Mouse (Mus musculus): ENCODE results near the gene Supt5.

The Supt5 gene

GRCm38 (mm10) chr7:28377190-28378065 is 38.9 kb upstream of the Supt5 start:
- no peak for TF ChIP-seq GATA4 (IDR thresholded peaks at IDR 0.05; ENCODE audit: insufficient replicate concordance, low read length)

- TF ChIP-seq GATA4 (IDR thresholded peaks at IDR 0.05; ENCODE audit: insufficient replicate concordance, low read length): peak; percentile 29; the same call in 1 of the 2 replicates
Observed at GRCm38 (mm10) chr7:28376011-28376771, 37.6 kb upstream of the Supt5 start.

GRCm38 (mm10) chr7:28375176-28375921 is 36.8 kb upstream of the Supt5 start:
- TF ChIP-seq GATA4 (IDR thresholded peaks at IDR 0.05; ENCODE audit: insufficient replicate concordance, low read length): no peak

GRCm38 (mm10) chr7:28374647-28375046 is 36.1 kb upstream of the Supt5 start:
- no peak for TF ChIP-seq GATA4 (IDR thresholded peaks at IDR 0.05; ENCODE audit: insufficient replicate concordance, low read length)

- TF ChIP-seq GATA4 (IDR thresholded peaks at IDR 0.05; ENCODE audit: insufficient replicate concordance, low read length): no peak
Observed at GRCm38 (mm10) chr7:28373891-28374495, 35.4 kb upstream of the Supt5 start.

GRCm38 (mm10) chr7:28373131-28373581 is 34.6 kb upstream of the Supt5 start:
- TF ChIP-seq GATA4 (IDR thresholded peaks at IDR 0.05; ENCODE audit: insufficient replicate concordance, low read length): no peak

DNA sequence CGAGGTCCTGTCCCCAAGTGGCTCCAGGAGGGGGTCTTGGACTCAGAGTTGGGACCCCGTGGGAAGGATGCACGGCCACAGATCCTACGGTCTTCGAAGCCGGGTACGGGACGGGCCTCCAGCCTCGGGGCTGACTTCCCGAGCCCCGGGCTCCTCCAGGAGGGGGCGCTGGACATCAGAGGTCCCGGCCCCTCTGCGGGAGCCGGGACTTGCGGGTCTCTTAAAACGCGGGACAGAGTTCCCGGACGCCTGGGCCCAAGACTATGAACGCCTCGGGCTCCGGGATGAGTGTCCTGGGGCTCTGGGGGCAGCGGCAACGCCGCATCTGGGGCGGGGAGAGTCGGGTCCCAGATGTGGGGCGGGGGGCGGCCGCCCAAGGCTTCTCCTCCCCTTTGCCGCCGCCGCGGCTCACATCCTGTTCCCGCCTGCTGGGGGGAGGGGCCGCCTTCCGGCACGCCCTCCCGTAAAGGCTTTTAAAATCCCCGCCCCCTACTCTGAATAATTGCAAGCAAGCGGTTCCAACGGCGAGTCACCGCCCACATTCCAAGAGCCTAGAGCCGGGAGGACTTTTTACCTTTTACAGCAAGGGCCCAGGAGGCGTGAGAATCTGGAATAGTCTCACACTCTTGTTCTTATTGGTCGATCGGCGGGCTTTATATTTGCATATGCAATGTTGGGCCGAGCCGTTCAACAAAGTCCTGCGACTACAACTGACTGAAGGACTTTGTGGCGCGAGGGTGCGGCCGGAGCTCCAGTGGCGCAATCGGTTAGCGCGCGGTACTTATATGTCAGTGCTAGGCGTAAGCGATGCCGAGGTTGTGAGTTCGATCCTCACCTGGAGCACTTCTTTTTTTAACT is 33.9 kb upstream of the Supt5 start, which contains the start of gene Plekhg2:
Gene Plekhg2 (minus strand): TSS at position 349 of the 858 bp plus-strand sequence.
- no peak; the same call in 1 of the 2 replicates for TF ChIP-seq GATA4 (IDR thresholded peaks at IDR 0.05; ENCODE audit: insufficient replicate concordance, low read length)

- no peak for TF ChIP-seq GATA4 (IDR thresholded peaks at IDR 0.05; ENCODE audit: insufficient replicate concordance, low read length)
Observed at GRCm38 (mm10) chr7:28371514-28371989, 33.0 kb upstream of the Supt5 start.

DNA sequence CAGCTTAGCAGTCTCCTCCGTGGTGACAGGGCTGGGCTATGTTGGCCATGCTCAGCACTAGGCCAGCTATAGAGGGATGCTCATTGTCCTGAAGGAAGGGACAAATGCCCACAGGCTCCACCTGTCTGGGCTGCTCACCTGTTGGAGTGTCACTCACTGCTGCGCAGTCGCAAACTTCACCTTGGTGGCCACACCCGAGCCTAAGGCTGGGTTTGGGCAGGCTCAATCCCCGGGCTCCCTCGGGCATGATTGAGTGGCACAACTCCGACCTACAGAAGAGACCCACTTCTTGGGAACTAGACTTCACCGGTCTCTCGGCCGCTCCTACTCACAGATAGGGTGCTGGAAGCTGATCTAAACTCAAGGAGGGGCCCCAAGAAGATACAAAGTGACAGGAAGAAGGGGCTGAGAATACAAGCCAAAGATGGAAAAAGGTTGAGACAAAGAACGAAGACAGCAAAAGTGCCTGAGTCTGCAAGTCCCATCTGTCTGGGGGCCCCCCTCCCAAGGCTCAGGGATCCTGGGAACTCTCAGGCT is 32.5 kb upstream of the Supt5 start:
- no peak for TF ChIP-seq GATA4 (IDR thresholded peaks at IDR 0.05; ENCODE audit: insufficient replicate concordance, low read length)

- TF ChIP-seq GATA4 (IDR thresholded peaks at IDR 0.05; ENCODE audit: insufficient replicate concordance, low read length): no peak
Observed at GRCm38 (mm10) chr7:28370051-28370450, 31.5 kb upstream of the Supt5 start.

DNA sequence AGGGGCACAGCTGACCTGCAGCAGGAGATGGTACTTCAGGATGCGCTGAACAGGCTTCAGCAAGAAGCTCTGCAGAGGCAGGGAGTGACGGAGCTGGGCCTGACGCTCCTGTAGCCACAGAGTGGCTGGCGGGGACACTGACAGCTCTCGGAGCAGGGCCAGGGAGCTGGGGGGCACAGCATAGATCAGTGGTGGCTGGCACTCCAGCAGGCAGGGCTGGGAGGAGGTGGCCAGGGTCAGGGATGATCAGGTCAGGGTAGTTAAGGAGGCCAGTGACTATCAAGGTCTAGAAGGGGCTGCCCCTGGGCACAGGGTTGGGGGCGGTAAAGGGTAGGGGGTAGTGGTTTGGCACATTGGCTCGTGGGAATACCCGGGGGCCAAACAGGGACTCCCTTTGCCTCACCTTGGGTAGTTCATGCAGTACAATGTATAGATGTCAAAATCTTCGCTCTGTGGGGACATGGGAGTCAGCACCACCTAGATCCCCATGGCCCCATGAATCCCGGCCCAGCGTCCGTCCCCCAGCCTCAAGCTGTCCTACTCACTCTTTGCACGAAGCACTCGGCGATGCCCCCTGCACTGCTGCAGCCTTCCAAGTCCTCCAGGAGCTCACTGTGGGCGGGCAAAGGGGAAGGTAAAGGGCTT is 29.9 kb upstream of the Supt5 start:
- TF ChIP-seq GATA4 (IDR thresholded peaks at IDR 0.05; ENCODE audit: insufficient replicate concordance, low read length): no peak

- TF ChIP-seq GATA4 (IDR thresholded peaks at IDR 0.05; ENCODE audit: insufficient replicate concordance, low read length): no peak
Observed at GRCm38 (mm10) chr7:28367663-28368275, 29.2 kb upstream of the Supt5 start.

Data from liver, adult (tissue).